Mouse (Mus musculus): ENCODE results near the gene Cby1.

Cby1 gene

GRCm38 (mm10) chr15:79671828-79672348 lies 12.9 kb downstream of the Cby1 start:
- peak in 1 of 2 experiments; percentile 46 for DNase-seq (ENCODE audit: inconsistent age in 2 of 2, low spot score in 1 of 2)

GRCm38 (mm10) chr15:79677936-79678335 lies 18.9 kb downstream of the Cby1 start:
- no peak for DNase-seq (ENCODE audit: inconsistent age in 2 of 2, low spot score in 1 of 2)

- no peak for DNase-seq (ENCODE audit: inconsistent age in 2 of 2, low spot score in 1 of 2)
These were observed 23.0 kb downstream of the Cby1 start for GRCm38 (mm10) chr15:79681973-79682372.

GRCm38 (mm10) chr15:79683146-79683545 lies 24.1 kb downstream of the Cby1 start:
- DNase-seq (ENCODE audit: inconsistent age in 2 of 2, low spot score in 1 of 2) = no peak

- DNase-seq (ENCODE audit: inconsistent age in 2 of 2, low spot score in 1 of 2) = peak; percentile 49 to 76
These were observed 24.9 kb downstream of the Cby1 start for GRCm38 (mm10) chr15:79683707-79684465.

GRCm38 (mm10) chr15:79684616-79685015 lies 25.6 kb downstream of the Cby1 start:
- peak in 1 of 2 experiments; percentile 37 for DNase-seq (ENCODE audit: inconsistent age in 2 of 2, low spot score in 1 of 2)

GRCm38 (mm10) chr15:79685141-79685641 lies 26.2 kb downstream of the Cby1 start:
- peak in 1 of 2 experiments; percentile 39 for DNase-seq (ENCODE audit: inconsistent age in 2 of 2, low spot score in 1 of 2)

GRCm38 (mm10) chr15:79686046-79686869 lies 27.3 kb downstream of the Cby1 start:
- peak in 1 of 2 experiments; percentile 64 for DNase-seq (ENCODE audit: inconsistent age in 2 of 2, low spot score in 1 of 2)

GRCm38 (mm10) chr15:79687175-79687574 lies 28.2 kb downstream of the Cby1 start:
- DNase-seq (ENCODE audit: inconsistent age in 2 of 2, low spot score in 1 of 2) = no peak

- DNase-seq (ENCODE audit: inconsistent age in 2 of 2, low spot score in 1 of 2) = peak; percentile 97 to 99
These were observed 28.8 kb downstream of the Cby1 start, which contains the start of gene Josd1 for GRCm38 (mm10) chr15:79687646-79688267. Gene Josd1, minus strand, starts transcription at chr15:79687919.

- DNase-seq (ENCODE audit: inconsistent age in 2 of 2, low spot score in 1 of 2) = no peak
These were observed 29.4 kb downstream of the Cby1 start for GRCm38 (mm10) chr15:79688268-79688956.

- DNase-seq (ENCODE audit: inconsistent age in 2 of 2, low spot score in 1 of 2) = no peak
These were observed 30.8 kb downstream of the Cby1 start for GRCm38 (mm10) chr15:79689662-79690425.

- peak; percentile 99 for DNase-seq (ENCODE audit: inconsistent age in 2 of 2, low spot score in 1 of 2)
These were observed 31.5 kb downstream of the Cby1 start, which contains the start of gene Gtpbp1 for GRCm38 (mm10) chr15:79690426-79691022. Gene Gtpbp1, plus strand, starts transcription at chr15:79690845.

GRCm38 (mm10) chr15:79691023-79691508 lies 32.1 kb downstream of the Cby1 start:
- peak in 1 of 2 experiments; percentile 74 for DNase-seq (ENCODE audit: inconsistent age in 2 of 2, low spot score in 1 of 2)

GRCm38 (mm10) chr15:79692334-79692733 lies 33.3 kb downstream of the Cby1 start:
- no peak for DNase-seq (ENCODE audit: inconsistent age in 2 of 2, low spot score in 1 of 2)

GRCm38 (mm10) chr15:79693740-79694139 lies 34.7 kb downstream of the Cby1 start:
- DNase-seq (ENCODE audit: inconsistent age in 2 of 2, low spot score in 1 of 2) = peak in 1 of 2 experiments; percentile 38

- no peak for DNase-seq (ENCODE audit: inconsistent age in 2 of 2, low spot score in 1 of 2)
These were observed 35.5 kb downstream of the Cby1 start for GRCm38 (mm10) chr15:79694512-79694911.

GRCm38 (mm10) chr15:79695516-79695915 lies 36.5 kb downstream of the Cby1 start:
- no peak for DNase-seq (ENCODE audit: inconsistent age in 2 of 2, low spot score in 1 of 2)

- DNase-seq (ENCODE audit: inconsistent age in 2 of 2, low spot score in 1 of 2) = no peak
These were observed 37.5 kb downstream of the Cby1 start for GRCm38 (mm10) chr15:79696508-79696907.
